In the genomic region with DNA sequence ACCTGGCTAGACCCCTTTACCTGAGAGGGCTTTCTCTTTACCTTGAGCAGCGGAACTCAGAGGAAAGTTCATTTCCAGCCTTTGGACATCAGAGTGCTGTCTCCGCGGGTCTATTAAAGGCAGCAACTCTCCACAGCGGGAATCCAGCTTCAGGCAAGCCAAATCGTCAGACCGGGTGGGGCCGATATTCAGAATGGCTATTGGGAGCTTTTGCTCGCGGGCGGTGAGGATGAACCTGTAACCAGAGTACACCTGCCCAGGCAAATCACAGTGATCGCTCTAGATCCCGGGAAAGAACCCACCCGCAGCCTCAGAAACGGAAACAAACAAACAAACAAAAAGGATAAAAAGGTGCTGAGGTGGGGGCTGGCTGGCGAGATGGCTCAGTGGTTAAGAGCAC, we compare ENCODE assay signal across 22 mouse cellular contexts. TPM values are rescaled to one million over a fixed set of nuclear protein-coding genes. Genes with fewer than 3 reads are reported as not detected.
DNase-seq lines count a peak whose midpoint lies in the region; ATAC-seq and TF ChIP-seq lines count a peak whose summit lies in the region.
"Had no signal": no experiment of that assay in that cellular context is flagged by ENCODE, and none has a peak within 500 bp of the region (broad histone marks: within the 10 kb centered on the region; RNA-seq: fewer than 3 reads in every experiment).

No protein-coding gene starts in this region.

- no peak overlapping the region for H3K4me3 ChIP-seq in forebrain, embryonic 15.5 days
- no peak overlapping the region for H3K4me3 ChIP-seq in forebrain, embryonic 11.5 days (ENCODE audit: low read depth, low read length)
- no peak overlapping the region for H3K4me3 ChIP-seq in hindbrain, embryonic 13.5 days
- no peak overlapping the region for H3K4me3 ChIP-seq in hindbrain, embryonic 12.5 days
- H3K4me3 ChIP-seq in testis, adult 2 months (ENCODE audit: control insufficient read depth, low read depth, low read length): peak overlapping the region; percentile 47
- H3K4me3 ChIP-seq in liver, embryonic 15.5 days (replicated peaks): no peak overlapping the region

- no peak for TF ChIP-seq POLR2A in testis, adult 2 months (IDR thresholded peaks at IDR 0.05; ENCODE audit: control insufficient read depth, low read depth, low read length)

- no peaks in the 10 kb centered on the region for H3K27me3 ChIP-seq in forebrain, embryonic 15.5 days
- peaks cover 23% of the 10 kb centered on the region for H3K27me3 ChIP-seq in forebrain, embryonic 11.5 days (ENCODE audit: control insufficient read depth, insufficient read depth, low read length)
- peaks cover 26% of the 10 kb centered on the region for H3K27me3 ChIP-seq in hindbrain, embryonic 13.5 days
- H3K27me3 ChIP-seq in hindbrain, embryonic 12.5 days: peaks cover 35% of the 10 kb centered on the region
- peaks cover 6% of the 10 kb centered on the region; the same call in 1 of the 2 replicates for H3K27me3 ChIP-seq in testis, adult 2 months (ENCODE audit: control insufficient read depth, insufficient read depth, low read length)
- H3K27me3 ChIP-seq in liver, embryonic 15.5 days: peaks cover 4% of the 10 kb centered on the region; the same call in 1 of the 2 replicates
- H3K27me3 ChIP-seq: CH12.LX had no signal

- DNase-seq in forebrain, embryonic 11.5 days (ENCODE audit: low spot score): no peak
- no peak for DNase-seq in testis, postnatal 14 days (ENCODE audit: low spot score)
- DNase-seq: adrenal gland, postnatal 25 days; gastrocnemius, postnatal 10 days; heart, postnatal 14 days; kidney, adult 11 months; lung, embryonic 14.5 days; lung, postnatal 36 days; right cerebral cortex, adult 18-20 months; thymus, postnatal 25 days had no signal

- H3K9ac ChIP-seq in forebrain, embryonic 15.5 days (replicated peaks): no peak overlapping the region
- H3K9ac ChIP-seq in forebrain, embryonic 11.5 days (ENCODE audit: low read length): no peak overlapping the region
- 0 out of 2 replicates have a peak overlapping the region, but pooled peaks have one; percentile 61 for H3K9ac ChIP-seq in hindbrain, embryonic 13.5 days
- no peak overlapping the region for H3K9ac ChIP-seq in hindbrain, embryonic 12.5 days
- H3K9ac ChIP-seq in liver, embryonic 15.5 days: no peak overlapping the region
- H3K9ac ChIP-seq: lung, embryonic 14.5 days; neural tube, embryonic 12.5 days had no signal

- no peaks in the 10 kb centered on the region for H3K9me3 ChIP-seq in forebrain, embryonic 15.5 days
- H3K9me3 ChIP-seq in forebrain, embryonic 11.5 days (ENCODE audit: control insufficient read depth, low read length): no peaks in the 10 kb centered on the region
- no peaks in the 10 kb centered on the region for H3K9me3 ChIP-seq in hindbrain, embryonic 13.5 days
- H3K9me3 ChIP-seq in hindbrain, embryonic 12.5 days (replicated peaks): no peaks in the 10 kb centered on the region
- no peaks in the 10 kb centered on the region for H3K9me3 ChIP-seq in liver, embryonic 15.5 days (replicated peaks)
- H3K9me3 ChIP-seq: neural tube, embryonic 12.5 days had no signal

- ATAC-seq in forebrain, embryonic 15.5 days (replicated peaks): no peak
- no peak for ATAC-seq in forebrain, embryonic 11.5 days (replicated peaks; ENCODE audit: low FRiP score)
- no peak for ATAC-seq in hindbrain, embryonic 13.5 days (ENCODE audit: low FRiP score)
- ATAC-seq in hindbrain, embryonic 12.5 days (ENCODE audit: low FRiP score): no peak
- ATAC-seq in liver, embryonic 15.5 days (ENCODE audit: insufficient read depth): no peak
- ATAC-seq in inflammation-experienced regulatory T-cells, adult 6 months: no peak
- ATAC-seq: hindbrain, embryonic 16.5 days had no signal

- H3K27ac ChIP-seq in forebrain, embryonic 15.5 days (replicated peaks): no peak overlapping the region
- no peak overlapping the region for H3K27ac ChIP-seq in forebrain, embryonic 11.5 days (ENCODE audit: low read depth, low read length)
- no peak overlapping the region for H3K27ac ChIP-seq in hindbrain, embryonic 13.5 days
- no peak overlapping the region for H3K27ac ChIP-seq in hindbrain, embryonic 12.5 days
- no peak overlapping the region for H3K27ac ChIP-seq in testis, adult 2 months (ENCODE audit: control insufficient read depth, insufficient read depth, low read depth, low read length)
- H3K27ac ChIP-seq in liver, embryonic 15.5 days (replicated peaks): no peak overlapping the region
- H3K27ac ChIP-seq: kidney, postnatal 0 days; neural tube, embryonic 12.5 days; stomach, postnatal 0 days had no signal

- peak overlapping the region; percentile 36; the same call in 1 of the 2 replicates for H3K4me2 ChIP-seq in forebrain, embryonic 15.5 days (replicated peaks)
- H3K4me2 ChIP-seq in forebrain, embryonic 11.5 days (ENCODE audit: low read depth, low read length, severe bottlenecking): no peak overlapping the region
- H3K4me2 ChIP-seq in hindbrain, embryonic 13.5 days: no peak overlapping the region
- H3K4me2 ChIP-seq in hindbrain, embryonic 12.5 days (replicated peaks): no peak overlapping the region
- H3K4me2 ChIP-seq in liver, embryonic 15.5 days: peak overlapping the region; percentile 53; the same call in 1 of the 2 replicates

- H3K36me3 ChIP-seq in forebrain, embryonic 15.5 days: peaks cover 9% of the 10 kb centered on the region; the same call in 1 of the 2 replicates
- H3K36me3 ChIP-seq in forebrain, embryonic 11.5 days (ENCODE audit: control insufficient read depth, insufficient read depth, low read length): no peaks in the 10 kb centered on the region
- peaks cover 11% of the 10 kb centered on the region for H3K36me3 ChIP-seq in hindbrain, embryonic 13.5 days
- no peaks in the 10 kb centered on the region for H3K36me3 ChIP-seq in hindbrain, embryonic 12.5 days
- H3K36me3 ChIP-seq in testis, adult 2 months (ENCODE audit: control insufficient read depth, insufficient read depth, low read length): no peaks in the 10 kb centered on the region
- no peaks in the 10 kb centered on the region for H3K36me3 ChIP-seq in liver, embryonic 15.5 days (replicated peaks)

- TF ChIP-seq CTCF in testis, adult 2 months (IDR thresholded peaks at IDR 0.05; ENCODE audit: control insufficient read depth, insufficient read depth, insufficient replicate concordance, low read depth, low read length): no peak

- WGBS in forebrain, embryonic 15.5 days: 39% methylated on average over 15 of the region's 15 CpGs
- WGBS in forebrain, embryonic 11.5 days: 32% methylated on average over 15 of the region's 15 CpGs
- 39% methylated on average over 15 of the region's 15 CpGs for WGBS in hindbrain, embryonic 13.5 days
- 37% methylated on average over 15 of the region's 15 CpGs for WGBS in hindbrain, embryonic 12.5 days
- 70% methylated on average over 15 of the region's 15 CpGs for WGBS in liver, embryonic 15.5 days (ENCODE audit: insufficient replicate concordance)

- H3K4me1 ChIP-seq in forebrain, embryonic 15.5 days: peaks cover 35% of the 10 kb centered on the region
- H3K4me1 ChIP-seq in forebrain, embryonic 11.5 days (replicated peaks; ENCODE audit: control insufficient read depth, insufficient read depth, low read length): peaks cover 10% of the 10 kb centered on the region; the same call in 1 of the 2 replicates
- H3K4me1 ChIP-seq in hindbrain, embryonic 13.5 days (replicated peaks): peaks cover 38% of the 10 kb centered on the region
- peaks cover 27% of the 10 kb centered on the region for H3K4me1 ChIP-seq in hindbrain, embryonic 12.5 days
- H3K4me1 ChIP-seq in testis, adult 2 months (ENCODE audit: control insufficient read depth, insufficient read depth, low read length): peaks cover 42% of the 10 kb centered on the region
- peaks cover 31% of the 10 kb centered on the region for H3K4me1 ChIP-seq in liver, embryonic 15.5 days (replicated peaks)

RNA-seq across cellular contexts. Expression of a gene that starts 5.0 kb away (rescaled TPM):
- polyA plus RNA-seq in forebrain, embryonic 15.5 days (2015; fragmentation: Nextera tagmentation; extraction: Ambion mirVana): 34.0 and 34.2 TPM in 2 replicates
- 20.6 and 22.0 TPM in 2 replicates for polyA plus RNA-seq in forebrain, embryonic 11.5 days (2014; fragmentation: Nextera tagmentation; extraction: Ambion mirVana)
- polyA plus RNA-seq in hindbrain, embryonic 13.5 days (2015; fragmentation: Nextera tagmentation; extraction: Ambion mirVana): 30.0 TPM in 2 replicates
- polyA plus RNA-seq in hindbrain, embryonic 12.5 days (2016; fragmentation: Nextera tagmentation; extraction: Ambion mirVana): 23.1 and 24.7 TPM in 2 replicates
- 34.6 and 38.4 TPM in 2 replicates for polyA plus RNA-seq in testis, adult 2 months (2012; rRNA removed)
- polyA plus RNA-seq in liver, embryonic 15.5 days (2015; fragmentation: Nextera tagmentation; extraction: Ambion mirVana): 6.0 and 6.1 TPM in 2 replicates
- polyA plus RNA-seq in inflammation-experienced regulatory T-cells, adult 6 months (2017; shearing (Covaris generic)): 10 to 100 TPM; 12.0 to 18.5 (median 14.8) TPM

RNA-seq across cellular contexts. Expression of a gene that starts 13.5 kb away (rescaled TPM):
- not detected in 2 replicates for polyA plus RNA-seq in forebrain, embryonic 15.5 days (2015; fragmentation: Nextera tagmentation; extraction: Ambion mirVana)
- polyA plus RNA-seq in forebrain, embryonic 11.5 days (2014; fragmentation: Nextera tagmentation; extraction: Ambion mirVana): not detected in 2 replicates
- polyA plus RNA-seq in hindbrain, embryonic 13.5 days (2015; fragmentation: Nextera tagmentation; extraction: Ambion mirVana): not detected in 2 replicates
- polyA plus RNA-seq in hindbrain, embryonic 12.5 days (2016; fragmentation: Nextera tagmentation; extraction: Ambion mirVana): not detected in 2 replicates
- polyA plus RNA-seq in testis, adult 2 months (2012; rRNA removed): 0.64 and 0.87 TPM in 2 replicates
- polyA plus RNA-seq in liver, embryonic 15.5 days (2015; fragmentation: Nextera tagmentation; extraction: Ambion mirVana): not detected in 2 replicates
- not detected for polyA plus RNA-seq in inflammation-experienced regulatory T-cells, adult 6 months (2017; shearing (Covaris generic))
- polyA plus RNA-seq: hindbrain, embryonic 16.5 days; limb, embryonic 14.5 days; neural tube, embryonic 12.5 days had no signal

RNA-seq across cellular contexts. Expression of a gene that starts 26.9 kb away (rescaled TPM):
- 19.1 and 19.7 TPM in 2 replicates for polyA plus RNA-seq in forebrain, embryonic 15.5 days (2015; fragmentation: Nextera tagmentation; extraction: Ambion mirVana)
- 11.9 and 12.3 TPM in 2 replicates for polyA plus RNA-seq in forebrain, embryonic 11.5 days (2014; fragmentation: Nextera tagmentation; extraction: Ambion mirVana)
- polyA plus RNA-seq in hindbrain, embryonic 13.5 days (2015; fragmentation: Nextera tagmentation; extraction: Ambion mirVana): 19.9 and 23.4 TPM in 2 replicates
- polyA plus RNA-seq in hindbrain, embryonic 12.5 days (2016; fragmentation: Nextera tagmentation; extraction: Ambion mirVana): 34.0 and 39.2 TPM in 2 replicates
- 81.6 and 82.6 TPM in 2 replicates for polyA plus RNA-seq in testis, adult 2 months (2012; rRNA removed)
- 15.2 and 16.8 TPM in 2 replicates for polyA plus RNA-seq in liver, embryonic 15.5 days (2015; fragmentation: Nextera tagmentation; extraction: Ambion mirVana)
- polyA plus RNA-seq in inflammation-experienced regulatory T-cells, adult 6 months (2017; shearing (Covaris generic)): 10 to 100 TPM; 13.7 to 22.1 (median 16.7) TPM

RNA-seq across cellular contexts. Expression of a gene that starts 50.2 kb away (rescaled TPM):
- polyA plus RNA-seq in forebrain, embryonic 15.5 days (2015; fragmentation: Nextera tagmentation; extraction: Ambion mirVana): 70.0 and 75.8 TPM in 2 replicates
- 202 and 219 TPM in 2 replicates for polyA plus RNA-seq in forebrain, embryonic 11.5 days (2014; fragmentation: Nextera tagmentation; extraction: Ambion mirVana)
- 71.8 and 76.9 TPM in 2 replicates for polyA plus RNA-seq in hindbrain, embryonic 13.5 days (2015; fragmentation: Nextera tagmentation; extraction: Ambion mirVana)
- polyA plus RNA-seq in hindbrain, embryonic 12.5 days (2016; fragmentation: Nextera tagmentation; extraction: Ambion mirVana): 128 and 131 TPM in 2 replicates
- polyA plus RNA-seq in testis, adult 2 months (2012; rRNA removed): 61.9 and 63.9 TPM in 2 replicates
- 0.36 and 0.44 TPM in 2 replicates for polyA plus RNA-seq in liver, embryonic 15.5 days (2015; fragmentation: Nextera tagmentation; extraction: Ambion mirVana)
- polyA plus RNA-seq in inflammation-experienced regulatory T-cells, adult 6 months (2017; shearing (Covaris generic)): not detected

Comparison
In these comparisons a context has a peak if more than half of its experiments do, and no peak if none do; other contexts are left out.
1. H3K4me2 ChIP-seq: peak in forebrain, embryonic 15.5 days (single experiment) and liver, embryonic 15.5 days (single experiment); none in forebrain, embryonic 11.5 days (single experiment), hindbrain, embryonic 13.5 days (single experiment) and hindbrain, embryonic 12.5 days (single experiment).